Mouse (Mus musculus) stomach, postnatal 0 days (tissue): ENCODE results near the gene Ltbp1.

Experiments used
- CTCF ChIP-seq: IDR thresholded peaks from 2 replicates; pipeline ENCODE4 v1.5.1; 2016; ENCODE audit warnings: antibody characterized with exemption, low read depth, mild to moderate bottlenecking, moderate library complexity
- EP300 ChIP-seq: optimal IDR thresholded peaks from 2 replicates; pipeline ENCODE3; 2016; ENCODE audit warnings: antibody characterized with exemption

GRCm38 (mm10) chr17:75206281-75206680 lies 200.9 kb downstream of the Ltbp1 start:
- TF ChIP-seq CTCF (no peak), EP300 (no peak)
